Mouse (Mus musculus) testis, adult 2 months (tissue): ENCODE measurements around the gene Pmp22. TPM values are rescaled to one million over a fixed set of nuclear protein-coding genes. Genes with fewer than 3 reads are reported as not detected.

Source experiments
- H3K27ac ChIP-seq: fragments of 200-500 bp; 2 replicates; pipeline ENCODE4 v1.5.1; 2012; ENCODE audit warnings: low read depth, low read length; ENCODE audit not compliant: control insufficient read depth, insufficient read depth
- H3K27me3 ChIP-seq: fragments of 200-500 bp; 2 replicates; pipeline ENCODE4 v1.6.1; 2012; ENCODE audit warnings: mild to moderate bottlenecking, low read length, moderate library complexity; ENCODE audit not compliant: control insufficient read depth, insufficient read depth
- H3K36me3 ChIP-seq: fragments of 200-500 bp; 2 replicates; pipeline ENCODE4 v1.6.1; 2012; ENCODE audit warnings: mild to moderate bottlenecking, low read length; ENCODE audit not compliant: control insufficient read depth, insufficient read depth
- H3K4me1 ChIP-seq: fragments of 200-500 bp; 2 replicates; pipeline ENCODE4 v1.6.1; 2012; ENCODE audit warnings: low read length; ENCODE audit not compliant: control insufficient read depth, insufficient read depth
- H3K4me3 ChIP-seq: fragments of 200-500 bp; 2 replicates; pipeline ENCODE4 v1.5.1; 2012; ENCODE audit warnings: low read depth, mild to moderate bottlenecking, low read length, moderate library complexity, mixed read lengths; ENCODE audit not compliant: control insufficient read depth
- CTCF ChIP-seq: fragments of 200-500 bp; IDR thresholded peaks from 2 replicates; pipeline ENCODE4 v1.5.1; 2012; ENCODE audit warnings: low read depth, mild to moderate bottlenecking, inconsistent platforms, low read length, moderate library complexity; ENCODE audit not compliant: control insufficient read depth, insufficient read depth, insufficient replicate concordance
- POLR2A ChIP-seq: fragments of 200-500 bp; IDR thresholded peaks from 2 replicates; pipeline ENCODE4 v1.6.1; 2012; ENCODE audit warnings: low read depth, mild to moderate bottlenecking, inconsistent platforms, low read length, moderate library complexity; ENCODE audit not compliant: control insufficient read depth
- polyA plus RNA-seq: library from polyadenylated mRNA; depleted of rRNA; stranded (reverse); fragments of >200 nt; gene quantifications from 2 replicates; pipeline ENCODE4 v1.2.3, GENCODE M21; 2012

The Pmp22 gene
- polyA plus RNA-seq, 1 experiment, result 9.2 TPM

- Histone ChIP-seq H3K36me3 (no peaks in the 10 kb centered on the region), H3K27ac (no peak overlapping the region), H3K4me3 (no peak overlapping the region), H3K4me1 (no peaks in the 10 kb centered on the region; the same call in 1 of the 2 replicates), H3K27me3 (no peaks in the 10 kb centered on the region)
- no peak for TF ChIP-seq POLR2A
- TF ChIP-seq CTCF, result no peak
These were observed 34.3 kb upstream of the Pmp22 start for GRCm38 (mm10) chr11:63094496-63094895.

DNA sequence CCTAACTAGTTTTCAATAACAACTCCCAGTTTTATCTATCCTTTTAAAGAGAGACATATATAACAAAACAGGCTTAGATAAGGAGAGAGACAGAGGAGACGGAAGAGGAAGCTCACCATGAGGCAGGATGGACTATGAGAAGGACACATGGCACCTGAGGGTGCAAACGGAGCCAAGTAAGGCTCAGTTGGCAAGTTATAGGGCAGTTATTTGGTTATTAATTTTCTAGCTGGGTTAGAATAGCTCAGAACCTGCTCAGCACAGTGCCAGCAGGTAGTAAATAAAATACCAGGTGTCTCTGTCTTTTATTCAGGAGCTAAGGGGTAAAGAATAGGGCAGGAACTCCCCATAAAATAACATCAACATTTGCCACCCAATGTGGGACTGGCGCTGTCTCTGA, 30.8 kb upstream of the Pmp22 start:
- H3K27ac ChIP-seq, result no peak overlapping the region
- H3K27me3 ChIP-seq, result no peaks in the 10 kb centered on the region
- no peaks in the 10 kb centered on the region for H3K36me3 ChIP-seq
- no peaks in the 10 kb centered on the region for H3K4me1 ChIP-seq
- no peak overlapping the region for H3K4me3 ChIP-seq
- TF ChIP-seq POLR2A (no peak), CTCF (no peak)

- H3K27me3 ChIP-seq, result no peaks in the 10 kb centered on the region
- no peaks in the 10 kb centered on the region for H3K4me1 ChIP-seq
- no peaks in the 10 kb centered on the region for H3K36me3 ChIP-seq
- no peak overlapping the region for H3K27ac ChIP-seq
- TF ChIP-seq CTCF (no peak), POLR2A (no peak)
- H3K4me3 ChIP-seq, result no peak overlapping the region
These were observed 29.4 kb upstream of the Pmp22 start for GRCm38 (mm10) chr11:63099390-63099789.

- Histone ChIP-seq H3K36me3 (no peaks in the 10 kb centered on the region), H3K4me1 (no peaks in the 10 kb centered on the region), H3K27me3 (no peaks in the 10 kb centered on the region), H3K4me3 (no peak overlapping the region), H3K27ac (no peak overlapping the region)
- TF ChIP-seq CTCF (no peak), POLR2A (no peak)
These were observed 25.5 kb upstream of the Pmp22 start for GRCm38 (mm10) chr11:63103256-63103655.

DNA sequence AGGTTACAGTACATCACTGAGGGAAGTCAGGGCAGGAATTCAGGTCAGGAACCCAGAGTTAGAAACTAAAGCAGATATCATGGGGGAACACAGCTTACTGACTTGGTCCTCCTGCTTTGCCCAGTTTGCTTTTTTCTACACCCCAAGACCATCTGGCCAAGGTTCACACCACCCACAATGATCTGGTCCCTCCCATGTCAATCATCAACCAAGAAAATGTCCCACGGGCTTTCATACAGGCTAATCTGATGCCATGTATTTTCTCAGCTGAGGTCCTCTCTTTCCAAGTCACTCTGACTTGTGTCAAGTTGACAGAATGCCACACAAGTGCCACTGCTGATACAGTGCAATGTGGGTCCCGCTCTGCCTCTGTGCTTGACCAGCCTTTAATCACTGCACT, 24.8 kb upstream of the Pmp22 start:
- Histone ChIP-seq H3K4me1 (no peaks in the 10 kb centered on the region), H3K27ac (no peak overlapping the region), H3K36me3 (no peaks in the 10 kb centered on the region), H3K27me3 (no peaks in the 10 kb centered on the region), H3K4me3 (no peak overlapping the region)
- TF ChIP-seq POLR2A, result no peak
- TF ChIP-seq CTCF, result no peak

DNA sequence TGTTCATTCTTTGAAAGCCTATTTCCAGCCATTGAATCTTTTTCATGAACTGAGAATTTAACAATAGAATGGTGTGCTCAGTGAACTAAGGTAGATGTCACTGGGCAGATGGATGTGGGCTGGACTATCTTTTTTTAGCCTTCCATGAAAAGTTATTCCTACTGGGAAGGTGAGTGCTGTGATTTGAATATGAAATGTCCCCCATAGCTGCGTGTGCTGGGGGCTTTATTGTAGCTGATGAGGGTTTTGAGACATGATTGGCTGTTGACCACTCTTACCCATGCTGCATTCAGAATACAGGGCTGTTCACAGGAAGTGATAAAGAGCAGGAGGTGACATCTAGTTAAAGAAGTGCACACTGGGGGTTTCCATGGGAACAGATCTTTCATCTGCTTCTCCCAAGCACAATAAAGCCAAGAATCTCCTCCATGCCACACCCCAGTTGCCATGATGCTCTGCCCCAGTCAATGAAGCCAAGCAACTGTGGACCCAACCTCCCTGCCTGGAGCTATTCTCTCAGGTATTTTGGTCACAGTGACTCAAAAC, 19.5 kb upstream of the Pmp22 start:
- Histone ChIP-seq H3K4me3 (no peak overlapping the region), H3K27me3 (no peaks in the 10 kb centered on the region), H3K36me3 (no peaks in the 10 kb centered on the region), H3K4me1 (no peaks in the 10 kb centered on the region), H3K27ac (no peak overlapping the region)
- TF ChIP-seq CTCF (no peak), POLR2A (no peak)

- Histone ChIP-seq H3K4me3 (no peak overlapping the region), H3K27ac (no peak overlapping the region), H3K36me3 (no peaks in the 10 kb centered on the region), H3K4me1 (no peaks in the 10 kb centered on the region), H3K27me3 (no peaks in the 10 kb centered on the region)
- TF ChIP-seq CTCF, result no peak
- no peak for TF ChIP-seq POLR2A
These were observed 18.5 kb upstream of the Pmp22 start for GRCm38 (mm10) chr11:63110329-63110728.
